Mouse (Mus musculus) CD4-positive, CD25-positive, alpha-beta regulatory T cell, adult 2 months (primary cell): ENCODE measurements around the gene Gaa.
"Not testable (repeated sequence)": the region's sequence is repeated elsewhere in the genome, so short reads cannot be mapped to it uniquely, and the experiment has no call there.

ENCODE experiments used
- DNase-seq: peaks from one replicate; pipeline ENCODE4 v3.0.0-alpha.2; 2012; ENCODE audit warnings: low read depth, low spot score

Gene Gaa

DNA sequence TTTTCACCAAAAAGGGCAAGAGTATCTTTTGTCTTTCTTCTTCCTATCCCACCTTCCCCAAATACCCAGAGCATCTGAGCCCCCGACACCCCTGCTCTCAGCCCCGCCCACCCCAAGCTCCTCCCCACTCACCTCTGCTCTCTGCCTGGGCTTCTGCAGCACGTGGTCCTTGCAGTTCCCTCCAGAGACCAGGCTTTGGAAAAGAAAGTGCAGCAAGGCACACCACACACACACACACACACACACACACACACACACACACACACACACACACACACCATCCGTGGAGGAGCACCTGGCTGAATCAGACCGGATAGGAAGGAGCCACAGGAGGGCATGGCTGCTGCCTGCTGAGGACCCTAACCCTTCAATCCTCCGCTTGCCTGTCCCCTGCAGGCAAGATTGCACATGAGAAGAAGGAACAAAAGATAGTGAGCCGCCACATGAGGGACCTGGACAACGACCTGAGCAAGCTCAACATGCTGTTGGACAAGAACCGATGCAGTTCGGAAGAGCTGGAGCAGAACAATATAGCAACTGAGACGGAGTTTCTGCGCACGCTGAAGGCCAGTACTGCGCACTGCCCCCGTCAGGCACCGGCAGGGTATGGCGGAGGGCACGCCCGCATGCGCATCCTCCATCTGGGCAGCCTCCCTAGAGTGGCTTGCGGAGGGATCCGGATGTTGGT is 14.7 kb upstream of the Gaa start:
- DNase-seq: peak; percentile 79

DNA sequence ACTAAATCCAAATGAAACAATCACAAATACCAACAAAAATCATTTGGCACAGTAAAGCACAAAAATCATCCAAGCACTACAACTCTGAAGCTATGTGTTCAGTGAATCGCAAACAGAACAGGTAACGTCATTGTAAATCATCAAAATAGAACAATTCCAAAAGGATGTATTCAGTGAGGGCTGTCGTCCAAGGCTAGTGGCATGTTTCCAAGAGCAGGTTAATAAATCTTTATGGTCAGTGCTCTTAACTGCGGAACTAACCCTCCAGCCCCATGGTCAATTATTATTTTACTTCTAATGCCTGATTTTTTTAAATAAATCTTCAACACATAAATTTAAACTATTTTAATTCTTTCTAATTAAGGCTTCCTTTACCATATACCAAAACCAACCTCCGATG is 11.1 kb upstream of the Gaa start:
- not testable (repeated sequence) for DNase-seq

GRCm38 (mm10) chr11:119258216-119258571 is 9.5 kb upstream of the Gaa start:
- no peak for DNase-seq

DNA sequence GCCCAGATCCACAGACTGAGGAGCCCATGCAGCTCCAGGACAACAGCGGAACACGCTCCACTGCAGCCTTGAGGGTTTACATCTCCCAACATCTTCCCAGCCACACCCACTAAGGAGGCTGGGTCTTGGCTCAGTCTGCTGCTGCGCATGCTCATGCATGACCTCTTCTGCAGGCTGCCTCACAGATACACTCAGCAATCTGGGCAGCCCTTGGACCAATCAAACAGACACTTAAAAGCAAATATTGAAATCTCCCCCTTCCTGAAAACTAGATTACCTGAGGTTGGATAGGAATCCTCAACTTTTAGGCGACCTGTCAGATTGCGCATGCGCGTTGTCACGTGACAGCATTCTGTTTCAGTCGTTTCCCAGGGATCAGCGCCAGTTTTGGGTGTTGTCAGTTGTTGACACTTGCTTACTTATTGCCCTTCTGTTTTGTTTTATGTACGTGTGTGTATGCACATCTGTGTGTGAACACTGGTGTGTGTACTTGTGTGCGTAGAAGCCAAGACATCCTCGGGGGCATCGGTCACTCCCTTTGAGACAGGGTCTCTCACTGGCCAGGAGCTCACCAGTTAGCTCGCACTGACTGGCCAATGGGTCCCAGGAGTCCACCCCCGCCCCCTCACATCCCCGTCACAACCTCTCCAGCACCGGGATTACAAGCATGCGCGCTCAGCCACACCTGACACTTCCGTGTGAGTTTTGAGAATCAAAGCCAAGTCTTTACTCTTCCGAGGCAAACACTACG is 8.9 kb upstream of the Gaa start:
- DNase-seq: peak; percentile 71

DNA sequence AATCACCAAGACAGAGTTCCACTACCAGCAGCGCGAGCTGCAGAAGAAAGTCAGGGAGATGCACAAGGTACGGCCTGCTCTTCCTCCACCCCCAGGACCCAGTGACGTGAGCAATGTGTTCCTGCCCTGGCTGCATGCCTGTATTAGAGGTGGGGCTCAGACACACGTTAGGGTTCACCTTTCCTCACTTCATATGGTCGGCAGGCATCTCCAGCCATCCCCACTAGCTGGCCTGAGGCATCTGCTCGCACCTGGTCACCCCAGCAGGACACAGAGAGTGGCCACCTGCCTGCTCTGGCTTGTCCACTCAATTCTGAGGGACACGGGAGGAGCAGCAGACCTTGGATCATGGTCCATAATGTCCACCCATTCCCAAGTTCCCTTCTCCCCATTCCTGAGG is 7.7 kb upstream of the Gaa start:
- DNase-seq: no peak

GRCm38 (mm10) chr11:119264413-119264812 is 3.3 kb upstream of the Gaa start:
- DNase-seq: no peak

DNA sequence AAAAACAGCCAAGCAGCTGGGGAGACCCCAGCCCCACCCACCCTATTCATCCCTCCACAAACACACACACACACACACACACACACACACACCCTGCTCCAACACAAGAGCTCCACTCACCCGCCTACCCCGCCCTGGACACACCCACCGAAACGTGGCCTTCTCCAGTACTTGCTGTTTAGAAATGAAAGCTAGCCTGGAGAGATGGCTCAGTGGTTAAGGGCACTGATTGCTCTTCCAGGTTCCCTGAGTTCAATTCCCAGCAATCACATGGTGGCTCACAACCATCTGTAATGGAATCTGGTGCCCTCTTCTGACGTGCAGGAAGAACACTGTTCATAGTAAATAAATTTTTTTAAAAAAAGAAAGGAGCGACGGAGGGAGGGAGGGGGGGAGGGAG is 1.9 kb upstream of the Gaa start:
- DNase-seq: no peak

GRCm38 (mm10) chr11:119267241-119267674 is 429 bp upstream of the Gaa start:
- no peak for DNase-seq

DNA sequence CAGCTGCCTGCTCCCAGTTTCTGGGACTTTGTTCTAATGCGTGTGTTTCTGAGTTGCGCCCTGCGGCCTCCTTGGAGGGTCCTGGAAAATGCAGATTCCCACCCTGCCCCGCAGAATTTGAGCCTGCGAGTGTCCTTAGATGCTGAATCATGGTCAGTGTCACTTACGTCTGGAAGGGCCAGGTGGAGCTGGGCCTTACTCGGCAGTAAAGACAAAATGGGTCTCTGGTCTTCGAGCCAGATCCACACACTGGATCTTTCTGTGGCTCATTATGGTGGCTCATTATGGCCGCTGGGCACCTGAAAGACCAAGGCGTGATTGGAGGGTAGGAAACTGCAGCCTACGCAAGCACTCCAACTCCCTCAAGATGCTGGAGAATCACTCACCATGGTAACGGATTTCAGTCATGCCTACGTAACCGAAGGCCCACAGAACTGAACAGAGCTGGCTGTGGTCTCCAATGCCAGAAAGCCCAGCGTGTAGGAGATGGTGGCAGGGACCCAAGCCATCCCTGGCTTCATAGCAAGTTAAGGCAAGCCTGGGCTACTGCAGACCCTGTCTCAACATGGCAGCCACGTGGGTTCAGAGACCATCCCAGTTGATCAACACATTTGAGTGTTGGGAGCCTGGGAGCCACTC is 989 bp downstream of the Gaa start:
- DNase-seq: no peak

GRCm38 (mm10) chr11:119272492-119272891 is 4.8 kb downstream of the Gaa start:
- DNase-seq: not testable (repeated sequence)

DNA sequence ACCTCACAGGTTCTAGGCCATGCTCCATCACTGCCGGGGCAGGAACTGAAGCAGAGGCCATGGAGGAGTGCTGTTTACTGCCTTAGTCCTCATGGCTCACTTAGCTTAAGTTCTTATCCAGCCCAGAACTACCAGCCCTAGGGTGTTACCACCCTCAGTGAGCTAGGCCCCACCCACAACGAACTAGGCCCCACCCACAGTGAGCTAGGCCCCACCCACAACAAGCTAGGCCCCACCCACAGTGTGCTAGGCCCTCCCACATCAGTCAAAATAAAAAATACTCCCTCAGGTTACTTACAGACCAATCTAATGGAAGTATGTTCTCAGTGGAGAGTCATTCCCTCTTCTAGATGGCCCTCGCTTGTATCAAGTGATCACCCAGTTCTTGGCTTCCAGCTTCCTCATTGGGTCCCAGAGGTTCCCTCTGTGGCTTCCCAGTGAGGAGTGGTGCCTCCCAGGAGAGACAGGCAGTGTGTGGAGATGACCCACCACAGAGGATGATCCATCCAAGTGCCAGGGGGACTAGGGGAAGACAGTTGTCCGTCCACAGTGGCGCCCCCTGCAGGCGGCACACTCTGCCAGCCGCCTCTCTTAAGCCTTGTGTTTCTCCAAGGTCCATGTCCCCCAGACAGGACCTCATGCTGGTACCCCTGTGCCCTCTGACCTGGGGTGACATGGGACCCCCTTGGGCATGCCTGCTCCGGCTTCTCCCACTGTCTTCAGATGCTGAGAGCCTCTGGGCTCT is 5.7 kb downstream of the Gaa start:
- DNase-seq: peak; percentile 51

DNA sequence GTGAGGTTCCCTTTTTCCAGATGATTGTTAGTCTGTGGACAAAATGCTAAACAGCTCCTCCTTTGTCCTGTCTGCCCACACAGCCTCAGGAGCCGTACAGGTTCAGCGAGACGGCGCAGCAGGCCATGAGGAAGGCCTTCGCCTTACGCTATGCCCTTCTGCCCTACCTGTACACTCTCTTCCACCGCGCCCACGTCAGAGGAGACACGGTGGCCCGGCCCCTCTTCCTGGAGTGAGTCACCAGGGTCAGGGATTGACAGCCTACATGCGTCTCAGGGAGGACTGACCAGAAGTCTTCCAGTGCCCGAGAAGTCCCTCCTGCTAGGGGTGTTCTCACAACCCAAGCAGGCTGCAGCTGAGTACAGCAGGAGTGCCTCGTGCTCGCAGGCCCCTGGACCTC is 13.3 kb downstream of the Gaa start:
- no peak for DNase-seq

GRCm38 (mm10) chr11:119285791-119286527 is 18.3 kb downstream of the Gaa start:
- DNase-seq: no peak

- DNase-seq: no peak
Measured at GRCm38 (mm10) chr11:119287207-119287992, 19.7 kb downstream of the Gaa start.

- DNase-seq: not testable (repeated sequence)
Measured at GRCm38 (mm10) chr11:119292861-119293260, 25.2 kb downstream of the Gaa start.

- DNase-seq: peak; percentile 47
Measured at GRCm38 (mm10) chr11:119297996-119298395, 30.3 kb downstream of the Gaa start.

DNA sequence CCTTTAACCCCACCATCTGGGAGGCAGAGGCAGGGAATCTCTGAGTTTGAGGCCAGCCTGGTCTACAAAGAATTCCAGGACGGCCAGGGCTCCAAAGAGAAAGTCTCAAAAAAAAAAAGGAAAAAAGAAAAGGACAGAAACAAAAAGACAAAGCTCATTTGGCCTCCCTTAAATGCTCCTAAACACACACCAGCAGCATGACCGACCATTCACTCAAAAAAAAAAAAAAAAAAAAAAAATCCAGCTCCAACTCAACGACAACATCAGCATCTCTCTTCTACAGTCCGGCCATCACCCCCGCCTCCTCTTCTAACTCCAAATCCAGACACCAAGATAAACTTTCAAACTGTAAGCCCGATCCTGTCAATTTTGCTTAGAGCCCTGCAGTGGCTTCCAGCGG is 31.2 kb downstream of the Gaa start:
- no peak for DNase-seq

DNA sequence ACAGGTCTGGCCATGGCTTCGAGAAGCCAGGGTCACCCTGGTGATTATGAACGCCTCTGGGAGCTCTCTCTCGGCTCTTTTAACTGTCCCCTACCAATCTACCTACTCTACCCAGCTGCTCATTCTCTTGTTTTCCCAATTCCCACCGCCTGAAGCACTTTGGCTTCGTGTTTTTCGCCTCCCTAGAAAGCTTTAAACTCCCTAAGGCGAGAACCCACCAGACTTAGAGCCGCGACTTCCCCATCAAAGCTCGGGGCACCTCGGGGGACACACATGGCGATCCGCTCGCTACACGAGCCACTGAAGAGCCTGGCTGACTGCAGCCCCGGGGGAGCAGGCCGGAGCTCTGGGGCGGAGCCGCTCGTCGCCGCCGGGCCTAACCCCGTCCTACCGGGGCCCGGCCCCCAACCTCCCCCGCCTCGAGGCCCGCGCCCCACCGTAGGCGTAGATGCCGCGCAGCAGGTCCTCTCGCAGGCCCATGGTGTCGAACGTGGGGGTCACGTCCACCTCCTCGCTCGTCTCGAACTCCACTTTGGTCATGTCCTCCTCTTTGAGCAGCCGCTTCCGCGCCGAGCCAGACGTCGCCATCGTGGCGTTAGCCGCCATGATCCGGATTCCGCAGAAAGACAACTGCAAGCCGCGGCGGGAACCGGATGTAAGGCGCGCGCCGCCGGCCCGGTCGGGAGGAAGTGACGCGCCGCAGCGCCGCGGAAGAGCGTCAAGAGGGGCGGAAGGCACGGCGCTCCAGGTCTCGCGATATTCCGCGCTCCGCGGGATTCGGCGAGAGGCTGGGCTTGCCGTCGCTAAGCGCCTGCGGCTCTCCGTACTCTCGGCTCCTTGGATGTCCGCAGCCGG is 31.9 kb downstream of the Gaa start, which contains the start of gene Eif4a3:
Eif4a3 (minus strand) TSS at position 699 of the 855 bp plus-strand sequence.
- DNase-seq: peak; percentile 100

DNA sequence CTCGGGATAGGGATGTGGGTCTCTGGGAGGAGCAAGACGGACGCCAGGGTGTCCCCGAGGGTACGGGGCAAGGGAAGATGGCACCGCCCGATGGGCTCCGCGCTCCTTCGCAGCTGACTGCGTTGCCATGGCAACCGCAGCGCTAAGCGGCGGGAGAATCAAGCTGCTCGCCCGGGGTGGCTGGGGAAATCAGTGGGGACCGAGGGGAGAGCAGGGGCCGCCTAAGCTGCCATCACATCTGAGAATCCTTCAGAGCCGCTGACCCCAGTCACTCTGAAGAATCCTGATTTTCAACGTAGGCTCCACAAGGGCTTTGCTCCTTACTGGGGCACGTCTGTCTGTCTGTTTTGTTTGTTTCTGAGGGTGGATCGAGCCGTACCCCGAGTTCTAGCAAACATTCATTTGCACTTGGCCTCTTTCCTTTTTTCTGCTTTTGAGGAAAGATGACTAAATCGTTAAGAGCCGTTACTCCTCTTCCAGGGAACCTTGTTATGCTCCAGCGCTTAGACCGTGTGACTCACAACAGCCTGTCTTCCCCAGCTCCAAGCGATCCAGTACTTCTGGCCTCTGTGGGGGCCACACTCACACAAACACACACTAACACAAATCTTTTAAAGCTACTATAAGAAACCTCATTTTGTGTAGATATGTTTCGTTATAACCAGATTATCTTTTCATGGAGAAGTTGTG is 32.7 kb downstream of the Gaa start:
- no peak for DNase-seq
